Mouse (Mus musculus) E14TG2a.4 (cell line): Measurements from ENCODE around the gene Dscam.

Experiments used
- H3K27me3 ChIP-seq: 2 replicates; pipeline ENCODE4 v1.6.1; 2014; ENCODE audit warnings: low read length, control low read depth; ENCODE audit not compliant: insufficient read depth
- H3K36me3 ChIP-seq: 2 replicates; pipeline ENCODE4 v1.6.1; 2014; ENCODE audit warnings: low read length, control low read depth; ENCODE audit not compliant: insufficient read depth
- H3K4me1 ChIP-seq: replicated peaks from 2 replicates; pipeline ENCODE4 v1.6.1; 2014; ENCODE audit warnings: low read depth, low read length, control low read depth
- H3K4me3 ChIP-seq: replicated peaks from 2 replicates; pipeline ENCODE4 v1.5.1; 2014; ENCODE audit warnings: mild to moderate bottlenecking, low read length
- H3K9me3 ChIP-seq: 2 replicates; pipeline ENCODE4 v1.6.1; 2014; ENCODE audit warnings: low read length, control low read depth
- CTCF ChIP-seq: conservative IDR thresholded peaks from 2 replicates; pipeline ENCODE4 v1.5.1; 2014; ENCODE audit warnings: low read length
- NANOG ChIP-seq: IDR thresholded peaks from 2 replicates; pipeline ENCODE4 v1.6.1; 2014; ENCODE audit warnings: borderline replicate concordance, low read length, mixed read lengths
- POU5F1 ChIP-seq: IDR thresholded peaks from 2 replicates; pipeline ENCODE4 v1.6.1; 2014; ENCODE audit warnings: low read length, borderline replicate concordance

Dscam gene

DNA sequence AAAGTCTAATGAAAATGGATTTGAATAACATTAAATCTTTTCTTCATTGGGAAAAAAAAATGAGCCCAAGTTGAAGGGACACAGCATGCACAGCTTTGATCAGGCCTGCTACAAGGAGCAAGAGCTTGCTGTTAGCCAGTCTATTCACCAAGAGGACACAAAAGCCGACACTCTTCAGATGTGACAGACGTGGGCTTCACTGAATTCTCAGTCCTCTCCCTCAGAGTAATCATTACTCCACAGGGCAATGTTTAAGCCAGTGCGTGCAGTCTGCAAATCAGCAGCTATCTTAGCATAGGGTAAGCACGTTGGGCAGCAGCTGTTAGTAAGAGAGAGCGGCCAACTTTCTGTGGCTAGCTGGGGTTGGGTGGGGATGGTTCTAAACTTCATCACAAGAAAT, 391.5 kb downstream of the Dscam start:
- TF ChIP-seq CTCF (no peak), POU5F1 (no peak), NANOG (no peak)
- no peaks in the 10 kb centered on the region for H3K9me3 ChIP-seq
- no peak overlapping the region for H3K4me3 ChIP-seq
- H3K36me3 ChIP-seq, result no peaks in the 10 kb centered on the region
- no peaks in the 10 kb centered on the region for H3K27me3 ChIP-seq
- H3K4me1 ChIP-seq, result no peaks in the 10 kb centered on the region

DNA sequence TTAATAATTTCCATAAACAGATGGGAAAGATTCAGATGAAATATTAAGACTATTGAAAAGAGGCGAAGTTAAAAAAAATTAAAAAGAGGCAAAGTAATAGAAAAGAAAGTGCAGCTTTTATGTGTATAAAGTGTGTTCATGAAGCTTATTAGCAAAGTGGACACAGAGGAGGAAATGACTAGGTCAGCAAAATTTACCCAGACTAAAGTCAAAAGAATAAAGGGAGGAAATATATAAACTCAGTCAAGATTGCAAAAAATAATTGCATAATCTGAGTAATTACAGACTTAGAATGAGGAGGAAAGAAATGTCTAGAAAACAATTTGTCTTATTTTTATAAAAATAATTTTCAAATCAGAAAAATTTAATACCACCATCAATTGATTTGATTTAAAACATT, 396.3 kb downstream of the Dscam start:
- H3K4me3 ChIP-seq, result no peak overlapping the region
- H3K36me3 ChIP-seq, result no peaks in the 10 kb centered on the region
- no peaks in the 10 kb centered on the region for H3K4me1 ChIP-seq
- no peaks in the 10 kb centered on the region for H3K27me3 ChIP-seq
- H3K9me3 ChIP-seq, result no peaks in the 10 kb centered on the region
- TF ChIP-seq CTCF (no peak), NANOG (no peak), POU5F1 (no peak)

DNA sequence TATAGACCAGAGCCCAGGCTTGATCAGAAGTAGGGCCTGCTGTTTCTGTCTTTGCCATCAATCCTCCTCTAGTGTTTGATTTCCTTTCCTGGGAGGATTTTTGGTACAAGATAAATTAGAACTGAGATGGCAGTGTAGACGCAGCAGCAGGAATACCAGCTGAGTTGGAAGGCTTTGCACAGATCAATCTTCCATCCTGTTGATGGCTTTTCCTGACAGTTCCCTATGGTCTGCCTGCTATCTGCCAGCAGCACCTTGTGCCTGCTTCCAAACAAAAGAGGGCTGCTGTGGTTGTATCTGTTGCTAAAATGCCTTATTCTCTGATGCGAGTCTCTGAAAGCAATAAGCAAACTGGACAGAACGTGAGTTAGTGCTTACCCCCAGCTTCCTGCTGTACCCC, 402.6 kb downstream of the Dscam start:
- Histone ChIP-seq H3K36me3 (no peaks in the 10 kb centered on the region), H3K27me3 (no peaks in the 10 kb centered on the region), H3K4me3 (no peak overlapping the region), H3K9me3 (no peaks in the 10 kb centered on the region), H3K4me1 (no peaks in the 10 kb centered on the region; the same call in 1 of the 2 replicates)
- no peak for TF ChIP-seq NANOG
- no peak for TF ChIP-seq POU5F1
- no peak for TF ChIP-seq CTCF

DNA sequence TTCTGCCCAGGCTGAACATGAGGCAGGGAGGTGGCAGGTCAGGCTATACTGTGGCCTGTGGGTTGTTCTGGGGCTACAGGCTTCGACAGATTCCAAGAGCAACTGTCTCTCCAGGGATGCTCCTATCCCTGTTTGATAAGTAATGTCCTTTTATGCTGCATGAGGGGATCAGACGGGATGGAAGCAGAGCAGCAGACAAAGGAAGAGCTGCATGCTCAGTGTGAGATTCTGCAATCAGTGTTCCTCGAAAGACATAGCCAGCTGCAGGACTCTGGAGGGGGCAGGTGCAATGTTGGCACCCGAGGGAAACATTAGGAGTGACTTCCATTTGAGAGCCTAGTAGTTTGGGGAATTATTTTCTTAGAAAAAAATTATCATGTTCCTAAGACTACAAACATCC, 403.0 kb downstream of the Dscam start:
- Histone ChIP-seq H3K9me3 (no peaks in the 10 kb centered on the region), H3K27me3 (no peaks in the 10 kb centered on the region), H3K4me1 (no peaks in the 10 kb centered on the region; the same call in 1 of the 2 replicates), H3K36me3 (no peaks in the 10 kb centered on the region), H3K4me3 (no peak overlapping the region)
- TF ChIP-seq POU5F1, result no peak
- no peak for TF ChIP-seq CTCF
- TF ChIP-seq NANOG, result no peak

DNA sequence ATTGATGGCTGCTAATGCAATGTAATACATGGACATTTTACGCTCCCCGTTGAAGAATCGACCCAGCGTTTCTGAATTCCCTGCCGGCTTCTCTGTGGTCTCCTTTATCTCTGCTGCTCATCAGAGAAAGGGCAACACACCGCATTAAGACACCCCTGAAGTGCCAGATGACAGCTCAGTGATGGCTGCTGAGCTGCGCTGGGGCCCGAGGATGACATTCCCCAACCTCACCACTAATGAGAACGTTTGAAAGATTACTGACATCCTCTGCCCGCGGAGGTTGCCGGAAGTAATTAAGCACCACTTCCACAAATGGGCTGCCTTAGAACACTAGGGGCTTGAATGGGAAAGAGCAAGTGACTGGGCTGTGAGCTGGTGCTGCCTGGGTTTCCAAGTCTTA, 409.3 kb downstream of the Dscam start:
- Histone ChIP-seq H3K4me1 (peaks cover 34% of the 10 kb centered on the region), H3K9me3 (no peaks in the 10 kb centered on the region), H3K36me3 (no peaks in the 10 kb centered on the region), H3K27me3 (peaks cover 5% of the 10 kb centered on the region; the same call in 1 of the 2 replicates), H3K4me3 (no peak overlapping the region)
- TF ChIP-seq POU5F1, result no peak
- TF ChIP-seq NANOG, result no peak
- no peak for TF ChIP-seq CTCF

DNA sequence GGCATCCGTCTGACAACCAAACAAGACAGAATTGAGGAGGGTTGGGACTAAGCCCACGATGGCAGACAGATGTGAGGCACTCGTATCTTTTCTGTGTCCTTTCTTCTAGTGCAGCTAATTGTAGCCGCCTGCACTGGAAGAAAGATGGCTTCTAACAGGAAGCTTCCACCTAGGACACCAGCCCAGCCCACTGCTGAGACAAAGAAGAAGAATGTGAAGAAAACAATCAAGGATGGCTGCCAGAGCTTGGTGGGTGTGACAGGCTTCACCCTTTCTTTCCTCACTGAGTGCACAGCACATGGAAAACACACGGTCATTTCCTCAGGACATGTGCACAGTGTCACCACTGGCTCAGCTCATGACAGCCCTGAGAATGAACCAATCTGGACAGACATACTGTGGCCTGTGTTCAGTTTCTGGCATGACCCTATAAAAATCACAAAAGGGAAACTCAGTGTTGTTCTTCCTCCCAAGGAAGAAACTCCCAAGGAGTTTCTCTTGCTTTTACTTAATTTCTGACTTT, 411.4 kb downstream of the Dscam start:
- Histone ChIP-seq H3K27me3 (peaks cover 5% of the 10 kb centered on the region; the same call in 1 of the 2 replicates), H3K9me3 (no peaks in the 10 kb centered on the region), H3K4me3 (no peak overlapping the region), H3K36me3 (no peaks in the 10 kb centered on the region), H3K4me1 (peaks cover 34% of the 10 kb centered on the region)
- no peak for TF ChIP-seq CTCF
- no peak for TF ChIP-seq NANOG
- TF ChIP-seq POU5F1, result no peak

DNA sequence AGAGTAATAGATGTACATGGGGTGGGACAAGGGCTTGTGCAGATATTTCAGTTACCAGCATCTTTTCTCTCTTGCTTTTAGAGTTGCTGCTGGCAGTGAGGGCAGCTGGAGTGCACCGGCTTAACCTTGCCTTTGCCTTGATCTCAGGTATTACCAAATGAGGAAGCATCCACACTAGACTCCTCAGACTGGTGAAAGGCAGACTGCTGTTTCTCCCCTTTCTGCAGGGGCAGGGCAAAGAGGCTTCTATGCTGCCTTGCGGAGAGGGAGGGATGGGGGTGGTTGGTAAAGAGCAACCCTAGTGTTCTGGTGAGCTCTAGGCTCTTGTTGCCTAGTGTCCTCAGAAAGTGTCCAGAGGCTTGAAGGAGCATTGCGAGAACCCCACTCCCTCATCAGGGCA, 412.2 kb downstream of the Dscam start:
- H3K27me3 ChIP-seq, result peaks cover 5% of the 10 kb centered on the region; the same call in 1 of the 2 replicates
- H3K4me1 ChIP-seq, result peaks cover 34% of the 10 kb centered on the region
- H3K4me3 ChIP-seq, result peak overlapping the region; percentile 39
- no peaks in the 10 kb centered on the region for H3K36me3 ChIP-seq
- H3K9me3 ChIP-seq, result no peaks in the 10 kb centered on the region
- TF ChIP-seq POU5F1, result no peak
- TF ChIP-seq CTCF, result no peak
- no peak for TF ChIP-seq NANOG

DNA sequence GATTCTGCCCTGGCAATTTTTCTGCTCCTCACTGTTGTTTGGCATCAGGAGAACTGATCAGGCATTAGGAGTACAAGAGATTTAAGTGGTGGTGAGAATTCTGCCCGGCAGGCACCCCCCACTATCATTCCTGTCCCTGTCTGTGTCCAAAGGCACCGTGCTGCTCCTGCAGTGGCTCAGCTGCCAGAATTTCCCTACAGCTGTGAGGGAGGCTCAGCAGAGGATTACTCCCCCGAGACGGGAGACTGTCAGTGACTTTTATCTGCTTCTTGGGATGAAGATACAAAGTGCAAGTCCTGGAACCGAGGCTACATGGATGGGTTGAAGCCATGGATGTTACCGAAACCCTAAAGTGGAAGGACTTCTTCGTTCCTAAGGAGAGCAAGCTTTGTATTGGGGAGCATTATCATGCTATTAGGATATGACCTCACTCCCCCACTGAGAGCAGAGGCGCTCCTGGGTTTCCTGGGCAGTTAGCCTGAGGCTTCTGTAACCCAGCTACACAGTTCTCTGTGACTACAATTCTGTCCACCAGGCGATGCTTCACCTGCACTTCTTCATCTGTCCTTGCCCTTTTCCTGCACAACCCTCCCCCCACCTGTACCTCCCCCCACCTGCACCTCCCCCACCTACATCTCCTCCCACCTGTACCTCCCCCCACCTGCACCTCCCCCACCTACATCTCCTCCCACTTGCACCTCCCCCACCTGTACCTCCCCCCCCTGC, 412.8 kb downstream of the Dscam start:
- no peak for TF ChIP-seq CTCF
- TF ChIP-seq NANOG, result no peak
- TF ChIP-seq POU5F1, result no peak
- H3K36me3 ChIP-seq, result no peaks in the 10 kb centered on the region
- peak overlapping the region; percentile 41 for H3K4me3 ChIP-seq
- peaks cover 5% of the 10 kb centered on the region; the same call in 1 of the 2 replicates for H3K27me3 ChIP-seq
- H3K4me1 ChIP-seq, result peaks cover 34% of the 10 kb centered on the region
- no peaks in the 10 kb centered on the region for H3K9me3 ChIP-seq

DNA sequence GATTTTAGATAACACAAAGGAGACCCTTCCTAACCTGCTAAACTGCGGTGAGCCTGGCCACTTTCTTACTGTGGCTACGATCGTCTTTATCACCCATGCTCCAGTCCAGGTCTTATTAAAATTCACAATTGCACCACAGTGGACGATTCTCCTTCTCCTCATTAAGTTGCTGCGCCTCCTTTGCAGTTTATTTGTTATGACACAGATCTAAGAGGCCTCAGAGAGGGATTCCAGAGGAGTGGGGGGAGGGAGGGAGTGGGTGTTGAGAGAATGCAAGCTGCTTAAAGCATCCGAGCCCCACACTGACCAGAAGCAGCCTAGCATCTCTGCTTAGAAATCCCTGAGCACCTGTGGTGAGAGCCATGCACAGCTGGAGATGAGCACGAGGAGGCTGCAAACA, 413.6 kb downstream of the Dscam start:
- H3K27me3 ChIP-seq, result peaks cover 5% of the 10 kb centered on the region; the same call in 1 of the 2 replicates
- no peaks in the 10 kb centered on the region for H3K9me3 ChIP-seq
- H3K4me1 ChIP-seq, result peaks cover 34% of the 10 kb centered on the region
- H3K4me3 ChIP-seq, result peak overlapping the region; percentile 5; the same call in 1 of the 2 replicates
- TF ChIP-seq NANOG, result no peak
- no peak for TF ChIP-seq CTCF
- TF ChIP-seq POU5F1, result no peak
- H3K36me3 ChIP-seq, result no peaks in the 10 kb centered on the region
